Comparison of ENCODE assay signal across 20 mouse cellular contexts in genomic region chr6:146260674-146261376, GRCm38 (mm10).
DNase-seq lines count a peak whose midpoint lies in the region; ATAC-seq and TF ChIP-seq lines count a peak whose summit lies in the region.
"Had no signal": no experiment of that assay in that cellular context is flagged by ENCODE, and none has a peak within 500 bp of the region (broad histone marks: within the 10 kb centered on the region; RNA-seq: fewer than 3 reads in every experiment).

No protein-coding gene starts in this region.

- ATAC-seq in liver, postnatal 0 days = peak; percentile 61
- no peak for ATAC-seq in liver, embryonic 11.5 days (replicated peaks; ENCODE audit: low FRiP score)
- peak; percentile 97 for ATAC-seq in intestine, embryonic 16.5 days
- ATAC-seq in kidney, embryonic 15.5 days (replicated peaks; ENCODE audit: low FRiP score) = peak; percentile 70
- ATAC-seq: midbrain, embryonic 15.5 days had no signal

- H3K4me1 ChIP-seq in liver, postnatal 0 days (ENCODE audit: insufficient read depth) = peaks cover 6% of the 10 kb centered on the region
- H3K4me1 ChIP-seq in liver, embryonic 11.5 days (replicated peaks; ENCODE audit: control insufficient read depth, insufficient read depth, low read length) = peaks cover 6% of the 10 kb centered on the region
- H3K4me1 ChIP-seq in intestine, embryonic 16.5 days (ENCODE audit: control insufficient read depth, insufficient read depth, low read length) = peaks cover 7% of the 10 kb centered on the region
- 0 out of 2 replicates have a peak, but pooled peaks cover 7% of the 10 kb centered on the region for H3K4me1 ChIP-seq in kidney, embryonic 15.5 days
- H3K4me1 ChIP-seq: forebrain, embryonic 10.5 days; hindbrain, embryonic 10.5 days; midbrain, embryonic 15.5 days had no signal

- no peak overlapping the region for H3K4me3 ChIP-seq in liver, postnatal 0 days (ENCODE audit: low read depth, low read length)
- no peak overlapping the region for H3K4me3 ChIP-seq in liver, embryonic 11.5 days (ENCODE audit: low read depth, low read length)
- no peak overlapping the region for H3K4me3 ChIP-seq in intestine, embryonic 16.5 days (ENCODE audit: low read length)
- no peak overlapping the region for H3K4me3 ChIP-seq in kidney, embryonic 15.5 days (replicated peaks)
- H3K4me3 ChIP-seq: embryonic facial prominence, embryonic 15.5 days; forebrain, embryonic 10.5 days; heart, adult 2 months; heart, embryonic 15.5 days; hindbrain, embryonic 10.5 days; lung, embryonic 15.5 days; midbrain, embryonic 15.5 days had no signal

- 0 out of 2 replicates have a peak overlapping the region, but pooled peaks have one; percentile 18 for H3K4me2 ChIP-seq in liver, postnatal 0 days (ENCODE audit: low read depth, low read length)
- H3K4me2 ChIP-seq in liver, embryonic 11.5 days = no peak overlapping the region
- no peak overlapping the region for H3K4me2 ChIP-seq in intestine, embryonic 16.5 days (ENCODE audit: low read depth, low read length)
- H3K4me2 ChIP-seq in kidney, embryonic 15.5 days = no peak overlapping the region
- H3K4me2 ChIP-seq: embryonic facial prominence, embryonic 15.5 days; heart, embryonic 15.5 days; lung, embryonic 15.5 days; midbrain, embryonic 15.5 days had no signal

- DNase-seq in liver, postnatal 0 days = no peak
- no peak for DNase-seq in liver, embryonic 11.5 days (ENCODE audit: low spot score)
- peak; percentile 3 for DNase-seq in large intestine, adult 2 months (ENCODE audit: low read depth, low spot score)
- DNase-seq in lung, postnatal 36 days = no peak
- no peak for DNase-seq in left cerebral cortex, adult 9 months (ENCODE audit: low spot score in 2 of 2)
- DNase-seq: adrenal gland, postnatal 10 days; cerebellum, adult 8-10 months; gastrocnemius, postnatal 10 days; heart, adult 2 months; retina, postnatal 1 day; spleen, adult 18-20 months; thymus, postnatal 4 days had no signal

- TF ChIP-seq CTCF in liver, postnatal 0 days (IDR thresholded peaks at IDR 0.05; ENCODE audit: low read depth) = no peak

- 74% methylated on average over 7 of the region's 7 CpGs for WGBS in liver, postnatal 0 days (ENCODE audit: insufficient replicate concordance)
- WGBS in liver, embryonic 11.5 days = 78% methylated on average over 7 of the region's 7 CpGs
- WGBS in intestine, embryonic 16.5 days = 77% methylated on average over 7 of the region's 7 CpGs
- 80% methylated on average over 7 of the region's 7 CpGs for WGBS in kidney, embryonic 15.5 days
- 61% methylated on average over 7 of the region's 7 CpGs for WGBS in large intestine, adult 2 months

- peak overlapping the region; percentile 59 for H3K27ac ChIP-seq in liver, postnatal 0 days (ENCODE audit: low read depth)
- no peak overlapping the region for H3K27ac ChIP-seq in liver, embryonic 11.5 days (ENCODE audit: low read depth, low read length)
- H3K27ac ChIP-seq in intestine, embryonic 16.5 days (ENCODE audit: low read length) = peak overlapping the region; percentile 91
- peak overlapping the region; percentile 37; the same call in 1 of the 2 replicates for H3K27ac ChIP-seq in kidney, embryonic 15.5 days
- H3K27ac ChIP-seq: embryonic facial prominence, embryonic 15.5 days; forebrain, embryonic 10.5 days; heart, adult 2 months; heart, embryonic 15.5 days; hindbrain, embryonic 10.5 days; lung, embryonic 15.5 days; midbrain, embryonic 15.5 days had no signal

- H3K27me3 ChIP-seq in liver, postnatal 0 days (ENCODE audit: insufficient read depth, low read length) = no peaks in the 10 kb centered on the region
- H3K27me3 ChIP-seq in liver, embryonic 11.5 days (replicated peaks; ENCODE audit: control insufficient read depth, insufficient read depth, low read length) = no peaks in the 10 kb centered on the region
- no peaks in the 10 kb centered on the region for H3K27me3 ChIP-seq in intestine, embryonic 16.5 days (replicated peaks; ENCODE audit: control insufficient read depth, insufficient read depth, low read length)
- no peaks in the 10 kb centered on the region for H3K27me3 ChIP-seq in kidney, embryonic 15.5 days
- H3K27me3 ChIP-seq: embryonic facial prominence, embryonic 15.5 days; heart, embryonic 15.5 days; lung, embryonic 15.5 days; midbrain, embryonic 15.5 days had no signal

- no peak overlapping the region for H3K9ac ChIP-seq in liver, postnatal 0 days (replicated peaks)
- no peak overlapping the region for H3K9ac ChIP-seq in liver, embryonic 11.5 days (ENCODE audit: low read depth, low read length)
- no peak overlapping the region for H3K9ac ChIP-seq in intestine, embryonic 16.5 days (ENCODE audit: low read depth, low read length)
- H3K9ac ChIP-seq in kidney, embryonic 15.5 days = no peak overlapping the region
- H3K9ac ChIP-seq: embryonic facial prominence, embryonic 15.5 days; heart, embryonic 15.5 days; lung, embryonic 15.5 days; midbrain, embryonic 15.5 days had no signal

- no peaks in the 10 kb centered on the region for H3K36me3 ChIP-seq in liver, postnatal 0 days (replicated peaks; ENCODE audit: insufficient read depth, low read length)
- no peaks in the 10 kb centered on the region; the same call in 1 of the 2 replicates for H3K36me3 ChIP-seq in liver, embryonic 11.5 days (ENCODE audit: control insufficient read depth, insufficient read depth, low read length)
- H3K36me3 ChIP-seq in intestine, embryonic 16.5 days (ENCODE audit: control insufficient read depth, insufficient read depth, low read length) = no peaks in the 10 kb centered on the region
- H3K36me3 ChIP-seq in kidney, embryonic 15.5 days = no peaks in the 10 kb centered on the region
- H3K36me3 ChIP-seq: embryonic facial prominence, embryonic 15.5 days; forebrain, embryonic 10.5 days; heart, embryonic 15.5 days; hindbrain, embryonic 10.5 days; midbrain, embryonic 15.5 days had no signal

- no peak for TF ChIP-seq EP300 in liver, postnatal 0 days (IDR thresholded peaks at IDR 0.05; ENCODE audit: low read depth)

- peaks cover 5% of the 10 kb centered on the region; the same call in 1 of the 2 replicates for H3K9me3 ChIP-seq in liver, postnatal 0 days (ENCODE audit: low read length)
- H3K9me3 ChIP-seq in liver, embryonic 11.5 days (ENCODE audit: control insufficient read depth, low read length) = 0 out of 2 replicates have a peak, but pooled peaks cover 2% of the 10 kb centered on the region
- H3K9me3 ChIP-seq in intestine, embryonic 16.5 days (ENCODE audit: control insufficient read depth, low read length) = no peaks in the 10 kb centered on the region
- H3K9me3 ChIP-seq in kidney, embryonic 15.5 days (replicated peaks) = 0 out of 2 replicates have a peak, but pooled peaks cover 3% of the 10 kb centered on the region
- H3K9me3 ChIP-seq: embryonic facial prominence, embryonic 15.5 days; heart, embryonic 15.5 days; lung, embryonic 15.5 days; midbrain, embryonic 15.5 days had no signal
